Mouse (Mus musculus): Measurements from ENCODE around the gene Tmc4. TPM values are rescaled to one million over a fixed set of nuclear protein-coding genes. Genes with fewer than 3 reads are reported as not detected.

Gene Tmc4
- total RNA-seq, 4 experiments from 2014 or later = 6.2 to 12.1 (median 8.8) TPM

GRCm38 (mm10) chr7:3644348-3644671 is 33.0 kb downstream of the Tmc4 start:
- no peak for DNase-seq (ENCODE audit: low spot score in 2 of 2)

GRCm38 (mm10) chr7:3643843-3644242 is 33.5 kb downstream of the Tmc4 start:
- no peak for DNase-seq (ENCODE audit: low spot score in 2 of 2)

GRCm38 (mm10) chr7:3643412-3643811 is 33.9 kb downstream of the Tmc4 start:
- no peak for DNase-seq (ENCODE audit: low spot score in 2 of 2)

GRCm38 (mm10) chr7:3630478-3630815 is 46.9 kb downstream of the Tmc4 start:
- DNase-seq (ENCODE audit: low spot score in 2 of 2) = no peak

GRCm38 (mm10) chr7:3629543-3630477 is 47.5 kb downstream of the Tmc4 start, which contains the start of the genes Tfpt and Prpf31:
Gene Tfpt (minus strand): TSS chr7:3629929.
Gene Prpf31 (plus strand): TSS chr7:3629985.
- peak; percentile 93 to 95 for DNase-seq (ENCODE audit: low spot score in 2 of 2)

- no peak for DNase-seq (ENCODE audit: low spot score in 2 of 2)
Observed at GRCm38 (mm10) chr7:3629030-3629429, 48.3 kb downstream of the Tmc4 start.

- DNase-seq (ENCODE audit: low spot score in 2 of 2) = peak; percentile 83 to 87
Observed at GRCm38 (mm10) chr7:3617242-3617995, 59.9 kb downstream of the Tmc4 start, which contains the start of gene Ndufa3. Gene Ndufa3 (plus strand): TSS chr7:3617373.

GRCm38 (mm10) chr7:3616389-3617241 is 60.7 kb downstream of the Tmc4 start:
- peak; percentile 41 to 50 for DNase-seq (ENCODE audit: low spot score in 2 of 2)

- DNase-seq (ENCODE audit: low spot score in 2 of 2) = no peak
Observed at GRCm38 (mm10) chr7:3616057-3616388, 61.3 kb downstream of the Tmc4 start, which contains the start of gene Oscar. Gene Oscar (minus strand): TSS chr7:3616157.

Small RNA genes within 50 kb of the gene (microRNA-seq; reads per million reads assigned to microRNA genes)
- 3.5 to 4.0 reads per million in 2 experiments for gene Mir3572

Other genes with a start within 250 kb of the Tmc4 start
- gene Tarm1, start 174.9 kb downstream of the Tmc4 start, total RNA-seq (2022) = under 1 TPM in 2 of 4 experiments, not detected in 2; 0.41 to 0.70 TPM
- gene Oscar, start 61.4 kb downstream of the Tmc4 start, total RNA-seq (2022) = 1 to 10 TPM in 2 of 4 experiments, under 1 TPM in 2; 0.66 to 1.5 (median 1.1) TPM
- 100 to 1,000 TPM; 526 to 633 (median 592) TPM for gene Ndufa3, start 60.2 kb downstream of the Tmc4 start, total RNA-seq (2022)
- gene Tfpt, start 47.6 kb downstream of the Tmc4 start, total RNA-seq (2022) = 10 to 100 TPM; 36.3 to 53.8 (median 39.7) TPM
- 10 to 100 TPM; 50.3 to 53.0 (median 51.0) TPM for gene Prpf31, start 47.6 kb downstream of the Tmc4 start, total RNA-seq (2022)
- gene Cnot3, start 32.3 kb downstream of the Tmc4 start, total RNA-seq (2022) = 10 to 100 TPM; 49.6 to 68.5 (median 58.8) TPM
- gene Leng1, start 11.7 kb downstream of the Tmc4 start, total RNA-seq (2022) = 1 to 10 TPM; 4.4 to 6.8 (median 5.5) TPM
- 10 to 100 TPM; 81.0 to 88.0 (median 82.8) TPM for gene Tsen34, start 15.3 kb upstream of the Tmc4 start, total RNA-seq (2022)
- gene Mboat7, start 16.0 kb upstream of the Tmc4 start, total RNA-seq (2022) = 100 to 1,000 TPM; 171 to 178 (median 173) TPM
- gene Rps9, start 26.4 kb upstream of the Tmc4 start, total RNA-seq (2022) = 100 to 1,000 TPM; 307 to 490 (median 402) TPM
- under 1 TPM in 3 of 4 experiments, not detected in 1; 0.14 to 0.54 (median 0.52) TPM for gene Pirb, start 42.8 kb upstream of the Tmc4 start, total RNA-seq (2022)
- not detected for gene Gm15448, start 148.1 kb upstream of the Tmc4 start, total RNA-seq (2022)
- gene Pira2, start 167.5 kb upstream of the Tmc4 start, total RNA-seq (2022) = under 1 TPM in 1 of 4 experiments, not detected in 3; 0.23 TPM
- not detected for gene Gm14548, start 220.6 kb upstream of the Tmc4 start, total RNA-seq (2022)
- not detected for gene Lilra6, start 237.9 kb upstream of the Tmc4 start, total RNA-seq (2022)

All from layer of hippocampus, adult 8-10 months (tissue).